Mouse (Mus musculus) ES-Bruce4 (cell line): Measurements from ENCODE around the gene Wnt7a.

Experiments used
- CTCF ChIP-seq: IDR thresholded peaks from one replicate; pipeline ENCODE4 v1.8.1; 2011; ENCODE audit warnings: low read depth, low read length
- POLR2A ChIP-seq: IDR thresholded peaks from one replicate; pipeline ENCODE4 v1.8.1; 2011; ENCODE audit warnings: low read length; ENCODE audit not compliant: insufficient read depth

DNA sequence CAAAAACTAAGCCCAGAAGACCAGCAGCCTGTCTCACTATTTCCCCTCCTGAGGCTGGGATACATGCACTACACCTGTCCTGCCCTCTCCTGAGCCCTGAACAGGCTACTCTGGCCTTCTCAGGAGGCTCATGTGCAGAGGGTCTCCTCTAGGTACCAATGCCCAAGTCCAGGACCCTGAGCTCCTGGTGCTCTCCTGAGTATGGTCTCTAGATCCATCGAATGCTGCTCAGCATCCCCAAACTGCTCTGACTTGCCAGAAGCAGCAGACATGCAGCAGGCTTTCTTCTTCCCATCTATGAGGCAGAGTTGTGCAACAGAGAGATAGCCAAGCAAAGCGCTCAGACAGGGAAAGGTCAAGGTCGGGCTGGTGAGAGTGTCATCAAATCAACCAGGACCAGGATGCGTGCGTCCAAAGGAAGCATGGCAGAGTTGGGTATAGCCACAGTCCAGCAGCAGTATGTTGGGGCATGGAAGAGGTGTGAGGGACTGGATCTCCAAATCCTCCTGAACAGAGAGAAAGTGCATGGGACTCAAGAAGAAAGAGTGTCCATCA, 6.2 kb upstream of the Wnt7a start:
- TF ChIP-seq CTCF (no peak), POLR2A (no peak)
